Mouse (Mus musculus): ENCODE measurements around the gene Wdr53. TPM values are rescaled to one million over a fixed set of nuclear protein-coding genes. Genes with fewer than 3 reads are reported as not detected.

Wdr53 gene
- total and polyA plus RNA-seq, 3 experiments: 18.0 to 20.9 TPM; not detected in 1

DNA sequence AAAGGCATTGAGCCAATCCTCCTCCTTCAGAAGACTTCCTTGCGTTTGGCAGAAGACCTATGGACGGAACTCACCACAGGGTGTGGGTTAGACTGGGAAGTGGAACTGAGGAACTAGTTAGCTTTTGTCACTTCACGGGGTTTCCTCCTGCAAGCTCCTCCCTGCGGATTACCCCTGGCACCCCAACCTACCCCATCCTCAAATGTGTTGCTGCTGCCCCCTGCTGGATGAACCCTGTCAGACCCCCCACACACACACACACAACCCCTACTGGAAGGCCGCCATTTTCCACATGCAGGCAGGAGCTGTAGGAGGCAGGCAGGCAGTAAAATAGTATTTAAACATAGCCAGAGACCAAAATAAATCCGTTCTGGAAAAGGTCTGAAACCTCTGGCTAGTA lies 44.3 kb upstream of the Wdr53 start:
- no peaks in the 10 kb centered on the region for H3K36me3 ChIP-seq (ENCODE audit: control insufficient read depth in 1 of 2, insufficient read depth in 2 of 2, low read length in 2 of 2)
- no peaks in the 10 kb centered on the region; a peak in 1 of 4 replicates for H3K27me3 ChIP-seq (ENCODE audit: control insufficient read depth in 1 of 2, insufficient read depth in 2 of 2, low read length in 2 of 2)
- H3K9me3 ChIP-seq (replicated peaks; ENCODE audit: insufficient read depth, low read length): no peaks in the 10 kb centered on the region
- H3K4me1 ChIP-seq (ENCODE audit: control insufficient read depth in 1 of 2, insufficient read depth in 2 of 2, low read length in 2 of 2): 0 out of 4 replicates have a peak, but pooled peaks cover 0 to 7% of the 10 kb centered on the region in 2 experiments
- no peak overlapping the region for H3K27ac ChIP-seq (ENCODE audit: control insufficient read depth, low read depth, low read length)
- no peak overlapping the region for H3K4me3 ChIP-seq (ENCODE audit: control insufficient read depth in 1 of 2, insufficient read depth in 1 of 2, low read depth in 2 of 2, low read length in 2 of 2)
- DNase-seq (ENCODE audit: low read depth, low spot score): peak; percentile 69
- TF ChIP-seq TAL1 (IDR thresholded peaks at IDR 0.05; ENCODE audit: low read length) (no peak), NELFE (IDR thresholded peaks at IDR 0.05; ENCODE audit: low read depth, low read length) (no peak), CTCF (IDR thresholded peaks at IDR 0.05 in 2 of 3, conservative IDR thresholded peaks at IDR 0.05 in 1 of 3; ENCODE audit: control insufficient read depth in 1 of 3, insufficient read depth in 1 of 3, low read depth in 2 of 3, low read length in 3 of 3, poor library complexity in 1 of 3, severe bottlenecking in 1 of 3) (peak; percentile 35 to 68 (median 66); a peak in 5 of 6 replicates), POLR2AphosphoS2 (IDR thresholded peaks at IDR 0.05; ENCODE audit: low read length) (no peak), ZKSCAN1 (IDR thresholded peaks at IDR 0.05; ENCODE audit: low read depth, low read length) (no peak), ELF1 (IDR thresholded peaks at IDR 0.05; ENCODE audit: low read depth, low read length) (no peak), RCOR1 (IDR thresholded peaks at IDR 0.05; ENCODE audit: low read depth, low read length) (no peak), JUND (IDR thresholded peaks at IDR 0.05; ENCODE audit: low read depth, low read length) (no peak), CHD1 (IDR thresholded peaks at IDR 0.05; ENCODE audit: low read depth, low read length) (no peak), TCF12 (IDR thresholded peaks at IDR 0.05; ENCODE audit: low read depth, low read length) (no peak), MAFK (IDR thresholded peaks at IDR 0.05; ENCODE audit: borderline replicate concordance, low read depth, low read length) (no peak), MAX (IDR thresholded peaks at IDR 0.05; ENCODE audit: low read length) (no peak), SMC3 (IDR thresholded peaks at IDR 0.05; ENCODE audit: low read depth, low read length) (peak; percentile 77), MAZ (IDR thresholded peaks at IDR 0.05; ENCODE audit: low read depth, low read length) (no peak), MYB (IDR thresholded peaks at IDR 0.05; ENCODE audit: low read depth, low read length) (no peak), USF2 (IDR thresholded peaks at IDR 0.05; ENCODE audit: borderline replicate concordance in 1 of 2, insufficient read depth in 1 of 2, low read depth in 1 of 2, low read length in 2 of 2) (no peak), MYC (IDR thresholded peaks at IDR 0.05; ENCODE audit: low read depth, low read length) (no peak), ETS1 (IDR thresholded peaks at IDR 0.05; ENCODE audit: low read depth, low read length) (no peak), EP300 (IDR thresholded peaks at IDR 0.05; ENCODE audit: low read depth in 1 of 2, low read length in 2 of 2) (no peak), ZMIZ1 (IDR thresholded peaks at IDR 0.05; ENCODE audit: low read depth, low read length) (no peak), MEF2A (IDR thresholded peaks at IDR 0.05; ENCODE audit: extremely low read depth, insufficient replicate concordance, low read depth, low read length, poor library complexity, severe bottlenecking) (no peak), ZC3H11A (IDR thresholded peaks at IDR 0.05; ENCODE audit: low read depth, low read length) (peak; percentile 69), RAD21 (IDR thresholded peaks at IDR 0.05; ENCODE audit: low read depth, low read length) (peak; percentile 64), POLR2AphosphoS5 (IDR thresholded peaks at IDR 0.05; ENCODE audit: borderline replicate concordance, low read depth, low read length) (no peak), GATA1 (IDR thresholded peaks at IDR 0.05; ENCODE audit: low read depth, low read length) (no peak), HCFC1 (IDR thresholded peaks at IDR 0.05; ENCODE audit: low read depth, low read length) (no peak), SIN3A (IDR thresholded peaks at IDR 0.05; ENCODE audit: low read length) (no peak)
- H3K9ac ChIP-seq (ENCODE audit: control insufficient read depth, low read depth, low read length, poor library complexity, severe bottlenecking): no peak overlapping the region
- no peaks in the 10 kb centered on the region for H3K79me2 ChIP-seq (ENCODE audit: control insufficient read depth, insufficient read depth, low read length, poor library complexity)

Measured in MEL (cell line).